Mouse (Mus musculus): ENCODE measurements around the gene Unc13b.
A peak's percentile ranks its signal among the peaks of the same experiment; 100 is the strongest.

Unc13b gene

DNA sequence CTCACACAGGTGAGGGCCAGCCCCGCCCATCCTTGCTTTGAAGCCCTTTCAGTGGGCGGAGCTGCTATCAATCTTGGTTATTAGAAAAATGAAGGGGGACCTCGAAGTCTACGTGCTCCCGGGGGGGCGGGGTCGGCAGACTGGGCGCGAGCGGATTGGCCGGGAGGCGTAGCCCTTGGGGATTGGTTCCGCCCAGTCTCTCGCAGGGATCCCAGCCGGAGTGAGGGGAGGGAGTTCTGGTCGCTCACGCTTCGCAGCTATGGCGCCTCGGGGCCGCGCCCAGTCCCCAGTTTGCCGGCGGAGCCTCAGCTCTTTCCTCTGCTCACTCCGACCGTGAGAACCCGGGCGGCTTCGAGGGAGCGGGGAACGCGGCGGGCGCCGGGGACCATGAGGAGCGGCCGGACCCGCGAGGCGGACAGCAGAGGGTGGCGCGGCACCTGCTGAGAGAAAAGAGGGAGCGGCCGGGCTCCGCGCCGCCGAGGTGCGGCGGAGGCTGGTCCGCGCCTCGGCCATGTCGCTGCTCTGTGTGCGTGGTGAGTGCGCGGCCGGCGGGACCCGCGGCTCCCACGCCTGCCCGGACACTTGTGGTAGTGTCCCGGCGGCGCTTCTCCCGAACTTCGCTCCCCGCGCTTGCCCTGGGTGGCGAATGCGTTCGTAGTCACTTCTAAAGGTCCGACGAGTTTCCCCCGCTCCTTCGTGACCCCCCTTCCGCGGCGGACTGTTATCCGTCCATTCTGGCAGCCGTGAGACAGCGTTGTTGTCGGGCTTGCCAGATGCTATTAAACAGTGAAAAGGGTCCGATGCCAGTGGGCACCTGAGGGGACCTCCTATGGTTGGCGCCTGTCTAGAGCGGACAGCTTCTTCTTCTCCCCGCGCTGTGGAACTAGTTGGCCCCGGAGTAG is at the start of gene Unc13b:
Gene Unc13b, plus strand, starts transcription at position 201 of the 902 bp plus-strand sequence.
- peak; percentile 82 to 84 for DNase-seq

DNA sequence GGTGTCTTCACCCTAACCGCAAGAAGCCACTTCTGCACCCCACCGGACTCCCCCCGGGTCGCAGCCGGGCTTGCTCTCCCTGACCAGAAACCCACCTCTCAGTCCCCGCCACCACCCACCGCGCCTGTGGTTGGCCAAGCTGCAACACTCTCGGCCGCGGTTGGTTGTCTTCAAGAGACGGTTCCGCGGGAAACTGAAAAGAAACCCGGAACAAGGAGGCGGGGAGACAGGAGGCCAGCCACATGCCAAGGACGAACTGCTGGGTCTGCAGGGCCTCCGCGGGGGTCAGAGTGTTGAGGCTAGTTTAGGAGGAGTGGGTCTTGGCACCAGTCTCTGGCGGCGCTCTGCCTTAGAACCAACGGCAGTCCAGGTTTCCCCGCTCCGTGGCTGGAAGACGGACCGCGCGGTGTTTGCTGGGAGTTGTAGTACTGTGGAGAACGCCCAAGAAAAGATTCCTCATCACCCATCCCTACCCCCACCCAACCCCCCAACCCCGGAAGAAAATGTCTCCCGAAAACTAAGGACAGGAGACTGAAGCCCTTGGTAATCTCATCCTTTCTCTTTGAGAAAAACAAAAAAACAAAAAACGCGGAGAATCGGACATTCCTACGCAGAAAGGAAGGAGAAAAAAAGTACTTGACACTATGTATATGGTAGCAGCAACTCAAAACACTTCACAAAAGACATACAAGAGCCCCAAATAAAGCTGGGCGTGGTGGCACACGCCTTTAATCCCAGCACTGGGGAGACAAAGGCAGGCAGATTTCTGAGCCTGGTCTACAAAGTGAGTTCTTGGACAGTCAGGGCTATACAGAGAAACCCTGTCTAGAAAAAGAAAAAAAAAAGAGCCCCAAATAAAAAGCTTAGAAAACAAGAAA is 48.4 kb upstream of the Unc13b start, which contains the start of gene Fancg:
Gene Fancg, minus strand, starts transcription at position 346 of the 878 bp plus-strand sequence.
- peak; percentile 75 to 79 for DNase-seq

DNA sequence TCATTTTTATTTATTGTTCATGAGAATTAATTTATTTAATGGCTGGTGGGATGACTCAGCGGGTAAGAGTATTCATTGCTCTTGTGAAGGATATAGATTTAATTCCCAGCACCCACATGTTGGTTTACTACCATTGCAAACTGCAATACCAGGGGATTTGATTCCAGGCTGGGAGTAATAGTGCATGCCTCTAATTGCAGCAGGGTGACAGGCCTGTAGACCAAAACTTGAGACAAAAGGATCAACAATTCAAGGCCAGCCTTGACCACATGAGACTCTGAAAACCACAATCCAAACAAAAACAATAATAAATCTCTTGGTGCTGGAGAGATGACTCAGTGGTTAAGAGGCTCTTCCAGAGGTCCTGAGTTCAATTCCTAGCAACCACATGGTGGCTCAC is 46.7 kb upstream of the Unc13b start:
- no peak for DNase-seq

DNA sequence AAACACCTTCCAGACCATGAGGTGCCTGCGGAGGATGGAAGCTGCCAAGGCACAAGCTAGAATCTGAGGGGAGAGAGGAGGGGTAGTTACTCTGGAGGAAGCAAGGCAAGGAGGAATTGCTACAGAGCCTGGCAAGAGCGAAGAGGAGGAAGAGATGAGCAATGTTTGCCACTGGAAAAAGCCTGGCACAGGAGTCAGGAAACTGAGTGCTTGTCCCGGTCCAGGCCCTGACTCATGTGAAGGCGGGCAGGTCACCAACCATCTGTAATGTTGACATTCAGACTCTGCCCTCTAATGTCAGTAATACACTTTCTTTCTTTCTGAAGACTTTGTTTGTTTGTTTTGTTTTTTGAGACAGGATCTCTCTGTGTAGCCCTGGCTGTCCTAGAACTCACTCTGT is 40.6 kb upstream of the Unc13b start:
- DNase-seq: no peak

DNA sequence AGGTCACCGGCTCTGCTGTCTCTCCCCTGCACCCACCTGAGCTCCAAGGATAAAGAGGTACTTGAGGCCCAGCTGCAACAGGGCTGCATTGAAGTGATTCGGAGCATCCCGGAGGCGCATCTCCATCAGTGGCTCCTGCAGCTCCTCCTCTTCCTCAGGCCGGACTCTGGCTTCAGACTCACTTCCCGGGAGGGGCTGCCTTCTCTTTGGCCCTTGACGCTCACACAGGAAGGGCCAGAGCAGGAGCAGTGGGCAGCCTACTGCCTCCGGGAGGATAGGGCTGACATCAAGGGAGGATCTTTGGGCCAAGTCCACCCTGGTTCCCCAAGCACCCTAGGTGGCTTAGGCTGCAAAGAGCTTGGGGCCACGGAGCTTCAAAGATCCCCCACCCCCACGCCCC is 39.6 kb upstream of the Unc13b start:
- no peak for DNase-seq

DNA sequence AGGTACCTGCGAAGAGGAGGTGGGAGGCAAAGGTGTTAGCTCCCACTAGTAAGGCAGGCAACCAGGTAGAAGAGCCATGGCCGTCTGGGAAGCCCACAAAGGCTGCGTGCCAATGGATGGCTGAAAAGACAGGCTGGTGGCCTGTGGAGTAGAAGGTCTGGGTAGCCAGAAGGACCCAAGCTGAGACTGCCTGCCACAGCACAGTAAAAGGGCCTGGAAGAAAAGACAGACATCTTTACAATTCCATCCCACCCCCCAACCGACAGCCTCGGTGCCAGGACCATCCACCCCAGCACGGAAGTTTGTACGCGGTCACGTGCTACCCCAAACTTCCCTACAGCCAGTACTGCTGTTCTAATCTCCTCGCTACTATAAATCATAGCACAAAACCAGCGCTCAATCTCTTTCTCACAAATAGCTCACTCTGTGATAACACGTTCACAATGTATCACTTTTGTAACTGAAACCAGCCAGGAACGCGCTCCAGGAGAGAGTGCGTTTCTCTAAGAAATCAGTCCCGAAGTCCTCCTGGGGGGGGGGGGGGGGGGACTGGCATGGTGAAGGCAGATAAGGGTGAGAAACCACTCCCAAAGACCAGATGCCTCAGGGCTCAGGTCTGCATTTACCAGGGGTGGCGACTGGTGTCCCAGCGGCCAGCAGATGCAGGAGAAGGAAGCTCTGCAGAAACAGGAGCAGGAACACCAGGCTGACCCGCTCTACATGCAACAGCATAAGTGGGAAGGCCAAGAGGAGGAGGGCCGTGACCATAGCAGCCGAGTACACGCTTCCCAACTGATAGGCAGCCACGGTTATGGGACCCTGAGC is 38.9 kb upstream of the Unc13b start:
- DNase-seq: no peak

DNA sequence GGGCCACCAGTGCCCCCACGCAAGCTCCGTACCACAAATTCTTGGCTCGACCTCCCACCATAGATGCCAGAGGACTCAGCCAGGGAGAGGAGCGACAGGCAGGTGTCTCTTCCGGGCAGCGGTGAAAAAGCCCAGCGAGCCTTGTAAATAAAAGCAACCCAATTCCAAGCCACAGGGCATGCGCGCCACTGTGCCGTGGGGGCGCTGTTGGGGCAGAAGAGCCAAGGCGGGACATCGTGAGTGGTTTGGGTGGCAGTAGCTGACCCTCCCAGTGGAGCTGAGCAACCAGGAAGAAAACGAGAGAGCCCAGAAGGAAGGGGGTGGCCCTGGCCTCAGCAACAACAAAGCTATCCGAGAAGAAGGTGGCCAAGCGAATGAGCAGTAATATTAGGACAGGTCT is 37.9 kb upstream of the Unc13b start:
- DNase-seq: no peak

DNA sequence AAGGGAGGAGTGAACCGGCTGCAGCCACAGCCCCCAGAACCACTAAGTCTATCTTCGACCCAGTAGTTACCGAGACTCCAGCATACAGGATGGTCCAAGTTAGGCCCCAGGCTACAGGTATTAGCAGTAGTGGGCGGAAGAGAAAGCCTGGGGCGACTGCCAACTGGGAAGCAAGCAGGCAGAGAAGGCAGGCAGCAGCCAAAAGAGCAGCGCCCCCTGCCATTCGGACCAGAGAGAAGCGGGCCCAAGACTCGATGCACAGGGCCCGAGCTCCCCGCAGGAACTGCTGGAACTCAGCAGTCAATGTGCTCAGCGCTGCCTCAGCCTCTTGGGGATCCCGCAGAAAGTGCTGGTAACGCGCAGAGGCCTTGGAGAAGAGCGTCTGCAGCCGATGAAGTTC is 37.4 kb upstream of the Unc13b start:
- DNase-seq: no peak

DNA sequence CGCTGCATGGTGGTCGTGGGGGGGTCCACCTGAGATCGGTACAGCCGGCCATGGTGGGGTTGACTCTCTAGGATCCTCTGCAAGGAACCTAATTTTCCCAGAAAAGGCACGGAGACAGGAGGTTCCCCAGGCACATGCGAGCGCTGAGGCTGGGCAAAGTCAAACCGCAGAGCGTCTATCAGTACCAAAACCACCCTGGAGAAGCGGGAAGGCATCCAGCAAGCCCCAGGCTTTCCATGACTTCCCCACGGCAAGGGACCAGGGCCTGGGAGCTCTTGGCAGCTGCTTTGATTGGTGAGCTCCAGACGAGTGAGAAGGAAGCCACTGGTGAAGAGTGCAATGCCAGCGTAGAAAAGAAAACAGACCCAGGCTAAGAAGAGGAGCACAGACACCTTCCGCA is 34.1 kb upstream of the Unc13b start:
- no peak for DNase-seq

DNA sequence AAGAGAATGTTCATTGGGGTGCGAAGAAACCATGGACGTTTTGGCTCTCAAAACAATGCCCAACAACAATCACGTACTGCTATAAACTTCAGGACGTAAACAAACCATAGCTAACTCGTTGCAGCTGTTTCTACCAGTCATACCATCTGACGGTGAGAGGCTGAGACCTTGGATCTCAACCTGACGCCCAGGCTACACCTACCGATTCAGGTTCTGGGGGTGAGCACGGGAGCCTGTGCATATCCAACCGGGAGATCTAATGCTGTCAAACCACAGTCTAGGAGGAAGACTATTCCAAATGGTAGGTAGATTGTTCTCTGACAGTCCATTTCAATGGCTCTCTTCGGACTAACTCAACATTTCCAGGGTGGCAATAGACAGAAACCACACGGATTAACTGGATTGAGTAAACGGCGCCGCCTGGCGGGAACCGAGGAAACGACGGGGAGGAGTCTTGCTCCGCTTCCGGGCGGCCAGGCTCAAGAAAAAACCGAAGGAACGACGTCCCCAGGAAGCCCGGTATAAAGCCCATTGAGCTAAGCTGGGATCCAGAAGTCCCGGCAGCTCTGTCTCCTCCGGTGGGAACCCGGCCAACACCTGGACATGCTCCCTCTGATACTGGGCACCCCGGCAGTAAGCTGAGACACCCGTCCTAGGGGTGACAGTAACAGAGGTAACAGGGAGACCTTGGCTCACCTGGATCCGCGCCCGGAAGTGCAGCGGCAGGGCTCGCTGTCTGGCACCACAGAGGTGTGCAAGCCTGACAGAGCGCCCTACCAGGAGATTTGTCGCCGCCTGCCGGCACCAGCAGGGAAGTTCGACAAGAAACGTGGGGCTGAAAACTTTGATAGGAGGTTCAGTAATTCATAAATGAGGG is 33.4 kb upstream of the Unc13b start, which contains the start of gene Pigo:
Gene Pigo, minus strand, starts transcription at position 736 of the 877 bp plus-strand sequence.
- DNase-seq: peak; percentile 92 to 93

DNA sequence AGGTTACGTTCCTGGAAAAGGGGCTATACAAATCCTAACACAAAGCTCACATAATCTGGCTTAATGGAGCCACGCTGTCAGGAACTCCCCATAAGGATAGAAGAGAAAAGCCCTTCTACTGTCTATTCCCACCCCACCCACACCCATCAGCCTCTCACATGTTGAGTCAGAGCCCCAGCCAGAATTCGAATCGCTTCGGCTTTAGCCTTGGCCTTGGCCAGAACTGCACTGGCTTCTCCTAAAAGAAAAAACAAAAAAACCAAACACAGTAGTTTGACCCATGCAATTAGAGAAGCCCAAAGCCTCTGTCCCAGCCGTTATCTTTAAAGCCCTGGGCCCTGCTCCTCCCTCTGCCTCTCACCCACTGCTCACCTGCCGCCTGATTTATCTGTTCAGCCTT is 29.6 kb upstream of the Unc13b start:
- no peak for DNase-seq

DNA sequence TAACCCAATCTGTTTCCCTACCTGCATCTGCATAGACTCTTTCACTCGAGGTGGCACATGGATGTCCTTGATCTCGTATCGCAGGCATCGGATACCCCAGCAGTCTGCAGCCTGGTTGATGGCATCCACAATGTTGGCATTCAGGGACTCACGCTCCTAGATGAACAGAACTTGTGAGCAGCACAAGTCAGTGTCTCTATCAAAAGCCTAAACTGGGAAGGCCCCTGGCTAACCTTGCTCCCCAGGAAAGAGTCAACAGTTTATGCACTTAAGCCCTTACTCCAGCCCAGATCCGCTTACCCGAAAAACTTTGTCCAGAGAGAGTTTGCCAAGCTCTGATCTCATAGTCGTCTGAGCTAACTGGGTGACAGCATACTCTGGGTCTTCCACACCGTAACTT is 29.0 kb upstream of the Unc13b start:
- DNase-seq: no peak

DNA sequence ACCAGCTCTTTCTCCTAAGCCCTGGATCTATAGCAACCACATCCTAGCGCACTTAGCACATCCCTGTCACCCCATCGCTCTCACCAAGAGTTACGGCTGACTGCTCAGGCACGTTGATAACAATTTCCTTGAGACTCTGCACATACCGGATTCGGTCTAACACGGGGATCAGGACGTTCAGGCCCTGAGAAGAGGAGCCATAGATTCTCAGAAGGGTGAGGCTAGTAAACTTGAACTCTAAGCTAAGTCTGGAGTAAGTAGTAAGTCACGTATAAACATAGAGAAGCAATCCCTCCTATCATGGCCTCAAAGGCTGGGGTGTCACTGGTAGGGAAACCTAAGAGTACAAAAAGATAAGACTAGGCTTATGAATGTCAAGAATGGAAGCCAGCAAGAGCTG is 28.4 kb upstream of the Unc13b start:
- no peak for DNase-seq

DNA sequence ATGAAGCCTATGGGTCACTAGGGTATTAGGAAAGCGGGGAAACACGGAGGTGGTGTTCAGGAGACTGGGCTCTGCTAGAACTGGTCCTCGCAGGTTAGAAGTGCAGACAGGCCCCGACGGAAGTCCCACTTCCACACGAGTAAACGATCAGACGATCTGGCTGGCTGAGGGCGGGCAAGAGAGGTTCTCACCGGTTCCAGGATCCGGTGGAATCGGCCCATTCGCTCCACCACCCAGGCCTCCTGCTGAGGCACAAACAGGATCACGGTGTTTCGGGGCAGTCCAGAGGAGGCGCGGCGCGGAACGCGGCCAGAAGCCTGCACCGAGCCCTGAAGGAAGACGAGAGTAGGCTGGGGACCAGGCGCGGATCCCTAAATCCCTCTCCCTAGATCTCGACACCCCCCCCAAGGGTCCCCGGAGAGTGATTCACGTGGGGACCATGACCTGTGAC is 27.9 kb upstream of the Unc13b start:
- no peak for DNase-seq

DNA sequence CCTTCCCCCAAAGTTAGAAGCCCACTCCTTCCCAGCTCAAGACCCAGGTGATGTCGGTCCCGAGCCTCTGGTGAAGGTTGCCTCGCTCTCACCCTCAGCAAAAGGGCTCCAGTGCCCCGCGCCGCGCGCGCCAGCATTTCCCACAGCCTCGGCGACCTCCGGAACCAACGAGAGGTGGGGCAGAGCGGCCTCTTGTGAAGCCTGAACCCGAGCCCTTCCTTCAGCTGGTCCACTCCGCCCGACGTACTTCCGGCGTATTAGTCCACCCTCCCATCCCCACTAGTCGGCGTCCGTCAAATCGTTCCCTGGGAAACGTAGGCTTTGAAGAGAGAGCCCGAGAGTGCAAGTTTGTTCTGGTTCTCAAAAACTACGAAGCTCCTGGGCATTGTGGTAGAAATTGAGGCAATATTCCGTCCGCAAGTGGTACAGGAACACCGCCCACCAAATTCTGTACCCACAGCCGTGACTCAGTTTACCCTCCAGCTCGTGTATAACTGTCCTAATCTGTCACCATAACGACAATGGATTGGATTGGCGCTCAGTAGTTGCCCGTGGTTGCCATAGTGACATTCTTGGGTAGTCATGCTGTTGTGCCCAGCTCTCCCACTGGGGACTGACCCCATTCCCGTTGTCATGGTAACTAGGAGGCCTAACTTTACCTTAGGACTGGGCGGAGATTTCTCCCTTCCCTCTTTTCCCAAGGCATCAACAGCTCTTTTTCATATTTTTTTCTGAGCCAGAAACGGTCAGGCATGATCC is 27.3 kb upstream of the Unc13b start, which contains the start of gene Stoml2:
Gene Stoml2, minus strand, starts transcription at position 474 of the 759 bp plus-strand sequence.
- DNase-seq: peak; percentile 85

DNA sequence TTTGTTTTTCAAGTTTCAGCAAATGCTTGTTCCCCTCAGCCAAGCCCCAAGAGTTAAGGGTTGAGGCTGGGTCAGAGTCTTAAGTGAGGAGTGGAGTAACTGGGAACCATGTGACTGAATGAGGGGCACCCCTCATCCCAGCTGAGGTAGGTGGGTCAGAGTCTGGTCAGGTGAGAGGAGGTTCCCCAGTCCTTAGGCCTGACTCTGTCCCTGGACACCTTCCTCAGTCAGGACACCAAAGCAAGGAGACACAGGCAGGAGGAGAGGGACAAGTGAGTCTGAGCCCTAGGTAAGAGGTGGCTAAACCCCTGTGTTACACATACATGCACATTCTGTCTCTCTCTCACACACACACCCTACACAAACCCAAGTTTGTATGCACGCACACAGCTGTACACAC is 26.3 kb upstream of the Unc13b start:
- DNase-seq: no peak

DNA sequence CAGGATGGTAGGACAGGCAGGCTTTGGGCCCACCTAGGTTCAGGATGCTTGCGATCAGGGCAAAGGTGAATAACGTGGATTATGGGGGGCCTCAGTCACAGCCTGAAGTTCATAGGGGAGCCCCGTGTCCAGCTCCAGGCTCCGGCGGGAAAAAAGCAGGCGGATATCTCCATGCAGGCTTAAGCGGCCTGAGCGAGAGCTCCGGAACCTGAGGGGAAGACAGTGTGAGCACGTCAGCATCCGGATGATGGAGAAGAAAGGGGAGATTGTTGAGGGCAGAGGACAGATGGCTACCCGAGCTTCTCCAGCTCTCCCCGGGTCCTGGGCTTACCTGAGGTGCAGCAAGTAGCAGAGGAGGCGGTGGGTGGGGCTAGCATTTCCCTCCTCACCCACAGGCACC is 25.3 kb upstream of the Unc13b start:
- no peak for DNase-seq

DNA sequence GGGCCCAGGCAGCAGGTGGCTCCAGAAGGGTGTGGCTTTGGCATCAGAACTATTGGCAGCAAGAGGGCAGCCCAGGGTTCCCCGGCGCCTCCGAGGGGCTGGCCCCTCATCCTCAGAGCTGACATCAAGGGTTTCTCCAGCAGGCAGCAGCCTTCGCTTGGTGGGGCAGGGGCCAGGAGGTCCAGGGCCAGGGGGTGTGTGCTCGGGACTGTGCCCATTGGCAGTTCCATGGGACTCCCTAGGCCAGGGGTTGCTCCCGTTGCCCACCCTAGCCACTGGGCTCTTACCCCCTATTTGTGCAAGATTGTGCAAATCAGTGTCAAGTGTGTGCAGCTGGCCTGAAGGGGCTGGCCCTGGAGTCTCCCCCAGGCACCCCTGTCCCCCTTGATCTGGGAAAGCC is 22.9 kb upstream of the Unc13b start:
- no peak for DNase-seq

DNA sequence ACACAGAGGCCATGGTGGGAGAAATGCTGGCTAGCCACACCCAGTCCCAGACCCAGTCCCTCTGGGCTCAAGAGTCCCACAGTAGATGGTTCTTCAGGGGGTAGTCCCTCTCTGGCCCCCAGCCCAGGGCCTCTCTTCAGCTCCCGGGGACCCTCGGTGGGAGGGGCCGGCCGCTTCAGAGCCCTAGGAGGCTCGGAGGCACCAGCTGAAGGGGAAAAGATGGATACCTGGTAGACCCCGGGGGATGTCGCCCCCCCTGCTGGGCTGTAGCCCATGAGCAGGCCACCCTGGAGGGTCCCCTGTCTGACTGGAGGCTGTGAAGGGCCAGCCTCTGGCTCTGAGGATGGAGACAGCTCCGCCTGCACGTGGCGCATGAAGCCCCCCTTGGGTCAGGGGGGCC is 22.4 kb upstream of the Unc13b start:
- DNase-seq: no peak

DNA sequence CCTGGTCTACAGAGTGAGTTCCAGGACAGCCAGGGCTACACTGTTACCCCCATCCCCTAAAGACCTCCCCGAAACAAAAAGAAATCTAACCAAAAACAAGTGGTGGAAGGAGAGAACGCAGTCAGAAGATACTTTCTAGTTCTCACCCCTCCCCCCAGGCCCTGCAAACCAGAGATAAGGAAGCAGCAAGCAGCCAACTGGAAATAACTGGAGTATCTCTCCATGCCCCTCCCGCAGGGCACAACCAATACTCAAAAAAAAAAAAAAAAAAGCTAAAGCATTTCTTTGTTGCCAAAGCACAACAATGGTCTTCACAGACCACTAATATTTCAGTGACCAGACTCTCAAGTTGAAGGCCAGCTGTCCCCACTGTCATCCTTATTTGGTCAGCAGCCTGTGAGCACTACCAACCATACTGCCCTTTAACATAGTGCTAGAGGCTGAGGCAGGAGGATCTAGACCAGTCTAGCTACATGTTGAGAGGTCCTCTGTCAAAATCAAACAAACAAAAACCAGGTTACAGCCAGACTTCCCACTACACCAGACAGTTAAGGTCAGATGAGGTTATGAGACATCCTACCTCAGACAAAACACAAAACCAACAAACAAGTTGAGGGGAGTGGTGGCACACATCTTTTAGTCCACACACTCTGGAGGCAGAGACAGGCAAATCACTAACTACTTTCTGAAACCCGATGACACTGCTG is 20.7 kb upstream of the Unc13b start:
- DNase-seq: no peak
